Mouse (Mus musculus): Measurements from ENCODE around the gene Mrpl9. TPM values are rescaled to one million over a fixed set of nuclear protein-coding genes. Genes with fewer than 3 reads are reported as not detected.

Mrpl9 gene
- 47.6 and 50.7 TPM in 2 replicates for polyA plus RNA-seq (2015; fragmentation: Nextera tagmentation; extraction: Ambion mirVana)

GRCm38 (mm10) chr3:94442951-94443596 is at the start of gene Mrpl9:
Mrpl9 (plus strand) TSS chr3:94443318.
- peak within 1 kb of the TSS; percentile 80 for H3K27ac ChIP-seq (replicated peaks)
- TF ChIP-seq EP300 (optimal IDR thresholded peaks at IDR 0.05) (no peak), CTCF (IDR thresholded peaks at IDR 0.05; ENCODE audit: low read depth) (peak; percentile 13; the same call in 1 of the 2 replicates)
- DNase-seq (ENCODE audit: low spot score) (peak; percentile 94), ATAC-seq (ENCODE audit: low FRiP score, low TSS enrichment) (peak; percentile 96)
- H3K4me1 ChIP-seq (replicated peaks; ENCODE audit: control insufficient read depth, insufficient read depth) = no peaks in the 10 kb centered on the region
- no peaks in the 10 kb centered on the region for H3K27me3 ChIP-seq (ENCODE audit: control insufficient read depth, insufficient read depth, low read length)
- peak within 1 kb of the TSS; percentile 92 for H3K4me2 ChIP-seq (replicated peaks; ENCODE audit: low read depth)
- peak within 1 kb of the TSS; percentile 98 for H3K9ac ChIP-seq (ENCODE audit: low read length)
- no peaks in the 10 kb centered on the region for H3K9me3 ChIP-seq (ENCODE audit: control insufficient read depth, low read length)
- H3K4me3 ChIP-seq (ENCODE audit: low read depth, low read length) = peak within 1 kb of the TSS; percentile 97
- under 1% methylated on average over 39 of the region's 39 CpGs for WGBS
- peaks cover 19% of the 10 kb centered on the region for H3K36me3 ChIP-seq (ENCODE audit: control insufficient read depth, insufficient read depth, low read length)

GRCm38 (mm10) chr3:94396336-94396735 is 46.8 kb upstream of the Mrpl9 start:
- no peak for TF ChIP-seq EP300 (optimal IDR thresholded peaks at IDR 0.05)
- no peak for TF ChIP-seq CTCF (IDR thresholded peaks at IDR 0.05; ENCODE audit: low read depth)
- Histone ChIP-seq H3K36me3 (ENCODE audit: control insufficient read depth, insufficient read depth, low read length) (no peaks in the 10 kb centered on the region), H3K27me3 (ENCODE audit: control insufficient read depth, insufficient read depth, low read length) (no peaks in the 10 kb centered on the region), H3K9me3 (ENCODE audit: control insufficient read depth, low read length) (no peaks in the 10 kb centered on the region), H3K4me2 (replicated peaks; ENCODE audit: low read depth) (no peak overlapping the region), H3K27ac (replicated peaks) (no peak overlapping the region), H3K9ac (ENCODE audit: low read length) (no peak overlapping the region), H3K4me1 (replicated peaks; ENCODE audit: control insufficient read depth, insufficient read depth) (no peaks in the 10 kb centered on the region), H3K4me3 (ENCODE audit: low read depth, low read length) (no peak overlapping the region)
- DNase-seq (ENCODE audit: low spot score) (no peak), ATAC-seq (ENCODE audit: low FRiP score, low TSS enrichment) (no peak)
- 74% methylated on average over 1 of the region's 1 CpGs for WGBS

GRCm38 (mm10) chr3:94396851-94397250 is 46.3 kb upstream of the Mrpl9 start:
- ATAC-seq (ENCODE audit: low FRiP score, low TSS enrichment) (no peak), DNase-seq (ENCODE audit: low spot score) (no peak)
- Histone ChIP-seq H3K4me2 (replicated peaks; ENCODE audit: low read depth) (no peak overlapping the region), H3K27me3 (ENCODE audit: control insufficient read depth, insufficient read depth, low read length) (no peaks in the 10 kb centered on the region), H3K9me3 (ENCODE audit: control insufficient read depth, low read length) (no peaks in the 10 kb centered on the region), H3K27ac (replicated peaks) (no peak overlapping the region), H3K36me3 (ENCODE audit: control insufficient read depth, insufficient read depth, low read length) (no peaks in the 10 kb centered on the region), H3K4me1 (replicated peaks; ENCODE audit: control insufficient read depth, insufficient read depth) (no peaks in the 10 kb centered on the region), H3K9ac (ENCODE audit: low read length) (no peak overlapping the region), H3K4me3 (ENCODE audit: low read depth, low read length) (no peak overlapping the region)
- WGBS = 75% methylated on average over 4 of the region's 4 CpGs
- no peak for TF ChIP-seq CTCF (IDR thresholded peaks at IDR 0.05; ENCODE audit: low read depth)
- no peak for TF ChIP-seq EP300 (optimal IDR thresholded peaks at IDR 0.05)

- WGBS = 58% methylated on average over 6 of the region's 6 CpGs
- Histone ChIP-seq H3K4me2 (replicated peaks; ENCODE audit: low read depth) (peak within 1 kb of the TSS; percentile 45), H3K9me3 (ENCODE audit: control insufficient read depth, low read length) (no peaks in the 10 kb centered on the region), H3K9ac (ENCODE audit: low read length) (peak within 1 kb of the TSS; percentile 50), H3K4me1 (replicated peaks; ENCODE audit: control insufficient read depth, insufficient read depth) (no peaks in the 10 kb centered on the region), H3K4me3 (ENCODE audit: low read depth, low read length) (peak within 1 kb of the TSS; percentile 14; the same call in 1 of the 2 replicates), H3K27ac (replicated peaks) (no peak within 1 kb of the TSS), H3K27me3 (ENCODE audit: control insufficient read depth, insufficient read depth, low read length) (no peaks in the 10 kb centered on the region), H3K36me3 (ENCODE audit: control insufficient read depth, insufficient read depth, low read length) (no peaks in the 10 kb centered on the region)
- no peak for ATAC-seq (ENCODE audit: low FRiP score, low TSS enrichment)
- TF ChIP-seq EP300 (optimal IDR thresholded peaks at IDR 0.05) = no peak
- no peak for DNase-seq (ENCODE audit: low spot score)
Observed at GRCm38 (mm10) chr3:94398217-94398616, 44.9 kb upstream of the Mrpl9 start, which contains the start of gene Lingo4. Lingo4 (plus strand) TSS chr3:94398517.

GRCm38 (mm10) chr3:94398943-94399481 is 44.1 kb upstream of the Mrpl9 start:
- peak overlapping the region; percentile 50 for H3K9ac ChIP-seq (ENCODE audit: low read length)
- no peak for DNase-seq (ENCODE audit: low spot score)
- ATAC-seq (ENCODE audit: low FRiP score, low TSS enrichment) = peak; percentile 39; the same call in 1 of the 2 replicates

More at GRCm38 (mm10) chr3:94398943-94399481, 44.1 kb upstream of the Mrpl9 start:
- WGBS = 3% methylated on average over 20 of the region's 20 CpGs
- Histone ChIP-seq H3K4me1 (replicated peaks; ENCODE audit: control insufficient read depth, insufficient read depth) (no peaks in the 10 kb centered on the region), H3K4me3 (ENCODE audit: low read depth, low read length) (peak overlapping the region; percentile 14; the same call in 1 of the 2 replicates), H3K9me3 (ENCODE audit: control insufficient read depth, low read length) (no peaks in the 10 kb centered on the region), H3K4me2 (replicated peaks; ENCODE audit: low read depth) (peak overlapping the region; percentile 45), H3K27me3 (ENCODE audit: control insufficient read depth, insufficient read depth, low read length) (no peaks in the 10 kb centered on the region), H3K36me3 (ENCODE audit: control insufficient read depth, insufficient read depth, low read length) (no peaks in the 10 kb centered on the region), H3K27ac (replicated peaks) (no peak overlapping the region)
- no peak for TF ChIP-seq EP300 (optimal IDR thresholded peaks at IDR 0.05)
- peak; percentile 27; the same call in 1 of the 2 replicates for TF ChIP-seq CTCF (IDR thresholded peaks at IDR 0.05; ENCODE audit: low read depth)
